Mouse (Mus musculus) hindbrain, embryonic 15.5 days (tissue): Measurements from ENCODE around the gene Zan. TPM values are rescaled to one million over a fixed set of nuclear protein-coding genes. Genes with fewer than 3 reads are reported as not detected.
A peak's percentile ranks its signal among the peaks of the same experiment; 100 is the strongest.

Experiments
- ATAC-seq: fragments of 200-750 bp; cut with Nextera tagmentation; 2 replicates; pipeline ENCODE4 v1.8.0; 2017; ENCODE audit warnings: low read depth, moderate number of reproducible peaks, moderate TSS enrichment; ENCODE audit not compliant: low FRiP score
- H3K27ac ChIP-seq: fragments of 300-500 bp; sonication (generic); replicated peaks from 2 replicates; pipeline ENCODE4 v1.5.1; 2015; ENCODE audit warnings: mild to moderate bottlenecking, inconsistent platforms
- H3K27me3 ChIP-seq: fragments of 300-500 bp; sonication (generic); 2 replicates; pipeline ENCODE4 v1.6.1; 2015; ENCODE audit warnings: control low read depth, inconsistent platforms
- H3K36me3 ChIP-seq: fragments of 300-500 bp; sonication (generic); 2 replicates; pipeline ENCODE4 v1.6.1; 2015; ENCODE audit warnings: control low read depth, inconsistent platforms
- H3K4me1 ChIP-seq: fragments of 300-500 bp; sonication (generic); replicated peaks from 2 replicates; pipeline ENCODE4 v1.6.1; 2015; ENCODE audit warnings: control low read depth, inconsistent platforms
- H3K4me2 ChIP-seq: fragments of 300-500 bp; sonication (generic); 2 replicates; pipeline ENCODE4 v1.6.1; 2015; ENCODE audit warnings: moderate library complexity, mild to moderate bottlenecking, inconsistent platforms
- H3K4me3 ChIP-seq: fragments of 300-500 bp; sonication (generic); 2 replicates; pipeline ENCODE4 v1.5.1; 2015; ENCODE audit warnings: mild to moderate bottlenecking, inconsistent platforms
- H3K9ac ChIP-seq: fragments of 300-500 bp; sonication (generic); 2 replicates; pipeline ENCODE4 v1.6.1; 2015; ENCODE audit warnings: inconsistent platforms
- H3K9me3 ChIP-seq: fragments of 300-500 bp; sonication (generic); 2 replicates; pipeline ENCODE4 v1.6.1; 2016; ENCODE audit warnings: control low read depth, inconsistent platforms
- WGBS: fragments of 180-500 bp; shearing (Covaris S2); methylation state at CpG from one replicate; pipeline ENCODE4 v1.1.7; 2015; 5-methylcytosine and 5-hydroxymethylcytosine counted together
- polyA plus RNA-seq: library from polyadenylated mRNA; unstranded; fragments of >200 nt; fragmentation: Nextera tagmentation; extraction: Ambion mirVana; gene quantifications from 2 replicates; pipeline ENCODE4 v1.2.1, GENCODE M21; 2015

Zan gene
- polyA plus RNA-seq, 1 experiment from 2014 or later, result 0.18 TPM

GRCm38 (mm10) chr5:137513951-137514721 is 37.3 kb upstream of the Zan start:
- Histone ChIP-seq H3K27ac (no peak overlapping the region), H3K4me1 (peaks cover 44% of the 10 kb centered on the region), H3K4me3 (no peak overlapping the region), H3K27me3 (no peaks in the 10 kb centered on the region), H3K9ac (no peak overlapping the region), H3K36me3 (peaks cover 7% of the 10 kb centered on the region), H3K9me3 (no peaks in the 10 kb centered on the region), H3K4me2 (no peak overlapping the region)
- ATAC-seq, result no peak
- WGBS, result 86% methylated on average over 12 of the region's 12 CpGs

DNA sequence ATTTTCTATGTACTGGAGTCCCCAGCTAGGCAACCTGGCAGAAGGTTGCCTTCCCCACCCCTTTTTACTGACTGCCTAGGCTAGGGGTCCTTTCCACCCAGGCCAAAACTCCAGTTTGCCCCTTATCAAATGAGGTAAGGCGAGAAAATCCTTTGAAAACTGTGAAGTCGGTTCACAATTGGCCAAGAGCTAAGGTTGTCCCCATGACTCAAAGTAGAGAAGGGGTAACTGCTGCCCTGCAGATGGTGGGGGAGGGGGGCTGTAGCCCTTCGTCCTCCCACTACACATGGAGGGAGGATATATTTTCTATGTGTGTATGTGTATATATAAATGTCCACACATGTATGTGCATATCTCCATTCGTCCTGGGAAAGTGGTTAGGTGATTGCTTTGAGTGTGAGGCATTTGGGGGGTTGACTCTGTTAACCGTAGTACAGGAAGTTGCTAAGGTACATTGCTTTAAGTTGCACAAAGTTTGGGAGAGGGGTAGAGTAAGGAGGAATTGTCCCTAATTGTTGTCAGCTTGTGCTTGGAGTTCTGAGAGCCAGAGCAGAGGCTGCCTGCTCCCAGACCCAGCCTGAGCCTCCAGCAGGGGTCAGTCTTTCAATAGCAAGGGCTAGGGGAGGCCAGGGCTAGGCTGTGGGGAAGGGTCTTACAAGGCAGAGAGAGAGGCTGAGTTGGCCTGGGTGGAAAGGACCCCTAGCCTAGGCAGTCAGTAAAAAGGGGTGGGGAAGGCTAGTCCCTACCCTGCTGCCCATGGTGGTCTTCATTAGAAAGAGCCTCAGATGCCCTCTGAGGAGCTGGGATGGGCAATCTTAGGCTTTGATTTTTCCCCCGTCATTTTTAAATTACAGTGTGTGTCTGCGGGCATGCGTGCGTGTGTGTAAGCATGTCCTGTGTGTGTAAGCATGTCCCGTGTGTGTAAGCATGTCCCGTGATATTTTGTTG is 36.3 kb upstream of the Zan start:
- Histone ChIP-seq H3K9me3 (no peaks in the 10 kb centered on the region), H3K27me3 (no peaks in the 10 kb centered on the region), H3K27ac (no peak overlapping the region), H3K9ac (no peak overlapping the region), H3K4me1 (peaks cover 44% of the 10 kb centered on the region), H3K4me2 (peak overlapping the region; percentile 74), H3K36me3 (no peaks in the 10 kb centered on the region), H3K4me3 (no peak overlapping the region)
- ATAC-seq, result peak; percentile 38; the same call in 1 of the 2 replicates
- 80% methylated on average over 11 of the region's 11 CpGs for WGBS

DNA sequence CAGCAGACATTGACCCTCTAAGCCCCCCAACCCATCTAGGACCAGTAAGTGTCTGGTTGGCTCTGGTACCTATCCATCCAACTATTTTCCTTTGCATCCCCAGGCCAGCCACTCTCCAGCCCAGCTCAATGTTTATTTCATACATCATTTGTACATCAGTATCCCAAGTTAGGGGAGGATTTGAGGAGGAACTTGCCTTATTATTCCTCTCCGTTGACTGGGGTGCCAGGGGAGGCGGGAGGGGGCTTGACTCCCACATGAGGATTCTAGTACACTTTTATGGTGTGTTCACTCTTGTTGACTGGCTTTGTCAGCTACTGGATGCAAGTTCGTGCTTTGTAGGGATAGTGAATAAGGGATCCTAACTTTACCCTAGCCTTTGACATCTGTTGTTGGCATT is 34.8 kb upstream of the Zan start:
- peak overlapping the region; percentile 90; the same call in 1 of the 2 replicates for H3K27ac ChIP-seq
- H3K27me3 ChIP-seq, result no peaks in the 10 kb centered on the region
- H3K9ac ChIP-seq, result peak overlapping the region; percentile 98; the same call in 1 of the 2 replicates
- H3K4me1 ChIP-seq, result peaks cover 44% of the 10 kb centered on the region
- no peaks in the 10 kb centered on the region for H3K9me3 ChIP-seq
- no peaks in the 10 kb centered on the region for H3K36me3 ChIP-seq
- H3K4me3 ChIP-seq, result peak overlapping the region; percentile 95
- no peak for ATAC-seq
- peak overlapping the region; percentile 74 for H3K4me2 ChIP-seq
- 60% methylated on average over 3 of the region's 3 CpGs for WGBS

GRCm38 (mm10) chr5:137510573-137511390 is 33.9 kb upstream of the Zan start:
- ATAC-seq, result peak; percentile 15
- Histone ChIP-seq H3K9me3 (no peaks in the 10 kb centered on the region), H3K4me1 (peaks cover 44% of the 10 kb centered on the region), H3K4me3 (peak overlapping the region; percentile 95), H3K36me3 (no peaks in the 10 kb centered on the region), H3K27me3 (no peaks in the 10 kb centered on the region), H3K9ac (peak overlapping the region; percentile 98), H3K27ac (peak overlapping the region; percentile 90), H3K4me2 (peak overlapping the region; percentile 74)
- WGBS, result under 1% methylated on average over 41 of the region's 83 CpGs

DNA sequence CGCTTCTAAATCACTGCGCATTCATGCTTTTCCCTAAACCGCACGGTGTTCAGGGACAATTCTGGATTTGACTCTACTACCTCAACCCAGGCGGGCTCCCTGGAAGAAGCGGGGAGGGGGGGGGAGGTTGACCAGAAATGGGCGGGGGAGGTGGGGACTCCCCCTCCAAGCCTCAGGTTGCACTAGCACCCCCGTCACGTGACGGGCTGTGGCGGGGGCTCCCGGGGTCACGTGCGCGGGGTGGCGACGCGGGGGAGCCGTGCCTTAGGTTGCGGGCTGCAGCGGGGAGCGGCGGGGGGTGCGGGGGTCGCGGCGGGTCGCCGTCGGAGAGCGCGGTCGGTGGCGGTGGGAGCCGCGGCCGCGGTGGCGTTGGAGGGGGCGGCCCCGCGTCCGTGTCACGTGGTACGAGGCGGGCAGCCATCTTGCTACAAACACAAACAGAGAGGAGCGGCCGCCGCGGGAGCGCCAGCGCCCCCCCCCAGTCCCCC is 33.2 kb upstream of the Zan start:
- Histone ChIP-seq H3K36me3 (no peaks in the 10 kb centered on the region), H3K27me3 (no peaks in the 10 kb centered on the region), H3K9me3 (no peaks in the 10 kb centered on the region), H3K27ac (peak overlapping the region; percentile 90), H3K4me2 (peak overlapping the region; percentile 74), H3K4me1 (peaks cover 44% of the 10 kb centered on the region), H3K9ac (peak overlapping the region; percentile 98), H3K4me3 (peak overlapping the region; percentile 95)
- 2% methylated on average over 24 of the region's 52 CpGs for WGBS
- ATAC-seq, result peak; percentile 71

GRCm38 (mm10) chr5:137504041-137504440 is 27.2 kb upstream of the Zan start:
- H3K4me2 ChIP-seq, result no peak overlapping the region
- H3K27ac ChIP-seq, result no peak overlapping the region
- no peak overlapping the region for H3K9ac ChIP-seq
- no peaks in the 10 kb centered on the region for H3K9me3 ChIP-seq
- H3K36me3 ChIP-seq, result 0 out of 2 replicates have a peak, but pooled peaks cover 3% of the 10 kb centered on the region
- 83% methylated on average over 6 of the region's 6 CpGs for WGBS
- no peak overlapping the region for H3K4me3 ChIP-seq
- no peaks in the 10 kb centered on the region for H3K27me3 ChIP-seq
- ATAC-seq, result no peak
- peaks cover 24% of the 10 kb centered on the region for H3K4me1 ChIP-seq

- no peaks in the 10 kb centered on the region for H3K9me3 ChIP-seq
- peak overlapping the region; percentile 85 for H3K4me2 ChIP-seq
- H3K27me3 ChIP-seq, result no peaks in the 10 kb centered on the region
- WGBS, result under 1% methylated on average over 26 of the region's 30 CpGs
- peak; percentile 86 for ATAC-seq
- H3K4me3 ChIP-seq, result peak overlapping the region; percentile 55
- peaks cover 24% of the 10 kb centered on the region for H3K4me1 ChIP-seq
- H3K27ac ChIP-seq, result peak overlapping the region; percentile 93
- 0 out of 2 replicates have a peak, but pooled peaks cover 3% of the 10 kb centered on the region for H3K36me3 ChIP-seq
- H3K9ac ChIP-seq, result peak overlapping the region; percentile 39
Observed at GRCm38 (mm10) chr5:137502667-137503110, 25.8 kb upstream of the Zan start.

GRCm38 (mm10) chr5:137501709-137502666 is 25.1 kb upstream of the Zan start, which contains the start of gene Pop7:
Gene Pop7, minus strand, starts transcription at chr5:137502518.
- H3K27me3 ChIP-seq, result no peaks in the 10 kb centered on the region
- H3K4me1 ChIP-seq, result peaks cover 24% of the 10 kb centered on the region
- H3K9ac ChIP-seq, result peak within 1 kb of the TSS; percentile 62
- H3K4me3 ChIP-seq, result peak within 1 kb of the TSS; percentile 55
- H3K27ac ChIP-seq, result peak within 1 kb of the TSS; percentile 93
- 0 out of 2 replicates have a peak, but pooled peaks cover 3% of the 10 kb centered on the region for H3K36me3 ChIP-seq
- H3K9me3 ChIP-seq, result no peaks in the 10 kb centered on the region
- peak; percentile 96 for ATAC-seq
- under 1% methylated on average over 64 of the region's 64 CpGs for WGBS
- peak within 1 kb of the TSS; percentile 85 for H3K4me2 ChIP-seq

GRCm38 (mm10) chr5:137500186-137500585 is 23.3 kb upstream of the Zan start:
- Histone ChIP-seq H3K4me1 (peaks cover 24% of the 10 kb centered on the region), H3K9me3 (no peaks in the 10 kb centered on the region), H3K36me3 (0 out of 2 replicates have a peak, but pooled peaks cover 3% of the 10 kb centered on the region), H3K4me3 (no peak overlapping the region), H3K4me2 (no peak overlapping the region), H3K27me3 (no peaks in the 10 kb centered on the region), H3K9ac (no peak overlapping the region), H3K27ac (no peak overlapping the region)
- WGBS, result 95% methylated on average over 7 of the region's 7 CpGs
- ATAC-seq, result no peak

- ATAC-seq, result no peak
- H3K9me3 ChIP-seq, result no peaks in the 10 kb centered on the region
- no peak overlapping the region for H3K4me3 ChIP-seq
- no peak overlapping the region for H3K27ac ChIP-seq
- no peaks in the 10 kb centered on the region for H3K36me3 ChIP-seq
- no peaks in the 10 kb centered on the region for H3K4me1 ChIP-seq
- H3K27me3 ChIP-seq, result no peaks in the 10 kb centered on the region
- WGBS, result 74% methylated on average over 13 of the region's 13 CpGs
- no peak overlapping the region for H3K4me2 ChIP-seq
- no peak overlapping the region for H3K9ac ChIP-seq
Observed at GRCm38 (mm10) chr5:137493831-137494230, 17.0 kb upstream of the Zan start.
